Mouse (Mus musculus) stomach, postnatal 0 days (tissue): ENCODE data around the gene N4bp2.

ENCODE experiments used
- CTCF ChIP-seq: IDR thresholded peaks from 2 replicates; pipeline ENCODE4 v1.5.1; 2016; ENCODE audit warnings: antibody characterized with exemption, low read depth, mild to moderate bottlenecking, moderate library complexity
- EP300 ChIP-seq: optimal IDR thresholded peaks from 2 replicates; pipeline ENCODE3; 2016; ENCODE audit warnings: antibody characterized with exemption

GRCm38 (mm10) chr5:65779401-65780063, 16.2 kb downstream of the N4bp2 start:
- TF ChIP-seq CTCF (no peak), EP300 (no peak)
